Mouse (Mus musculus) cerebellum, adult 2 months (tissue): Measurements from ENCODE around the gene Foxp1. TPM values are rescaled to one million over a fixed set of nuclear protein-coding genes. Genes with fewer than 3 reads are reported as not detected.

Experiments used
- DNase-seq, 2 experiments: peaks; one replicate each; pipeline ENCODE4 v3.0.0; 2021
- H3K27ac ChIP-seq: fragments of 200-500 bp; 2 replicates; pipeline ENCODE4 v1.5.1; 2012; ENCODE audit warnings: low read length, control low read depth, inconsistent platforms; ENCODE audit not compliant: insufficient read depth
- H3K27me3 ChIP-seq: fragments of 200-500 bp; 2 replicates; pipeline ENCODE4 v1.6.1; 2012; ENCODE audit warnings: inconsistent platforms, mild to moderate bottlenecking, low read length, moderate library complexity; ENCODE audit not compliant: control insufficient read depth, insufficient read depth
- H3K4me1 ChIP-seq: fragments of 200-500 bp; 2 replicates; pipeline ENCODE4 v1.6.1; 2011; ENCODE audit warnings: low read length; ENCODE audit not compliant: control insufficient read depth, insufficient read depth
- H3K4me3 ChIP-seq: fragments of 200-500 bp; replicated peaks from 2 replicates; pipeline ENCODE3; 2011; ENCODE audit warnings: mild to moderate bottlenecking, low read depth, low read length, control low read depth; ENCODE audit not compliant: insufficient read depth
- CTCF ChIP-seq: fragments of 200-500 bp; IDR thresholded peaks from 2 replicates; pipeline ENCODE4 v1.5.1; 2011; ENCODE audit warnings: low read depth, mild to moderate bottlenecking, control low read depth, low read length, moderate library complexity, borderline replicate concordance; ENCODE audit not compliant: insufficient read depth
- POLR2A ChIP-seq: fragments of 200-500 bp; IDR thresholded peaks from 2 replicates; pipeline ENCODE4 v1.6.1; 2011; ENCODE audit warnings: low read length, control low read depth, borderline replicate concordance; ENCODE audit not compliant: insufficient read depth
- WGBS: fragments of 180-500 bp; shearing (Covaris S2); methylation state at CpG from one replicate; pipeline ENCODE4 v1.1.7; 2018; 5-methylcytosine and 5-hydroxymethylcytosine counted together
- polyA plus RNA-seq: library from polyadenylated mRNA; depleted of rRNA; stranded (reverse); fragments of >200 nt; gene quantifications from 2 replicates; pipeline ENCODE4 v1.2.3, GENCODE M21; 2012

Foxp1 gene
- polyA plus RNA-seq, 1 experiment: 21.0 TPM

GRCm38 (mm10) chr6:98998971-98999932, 523.3 kb downstream of the Foxp1 start:
- WGBS: 33% methylated on average over 35 of the region's 35 CpGs
- no peak for TF ChIP-seq POLR2A
- no peak for TF ChIP-seq CTCF
- DNase-seq: peak; percentile 15 to 27
- no peak overlapping the region for H3K27ac ChIP-seq
- no peaks in the 10 kb centered on the region for H3K4me1 ChIP-seq
- H3K27me3 ChIP-seq: no peaks in the 10 kb centered on the region
- peak overlapping the region; percentile 45 for H3K4me3 ChIP-seq

GRCm38 (mm10) chr6:98997742-98998141, 524.8 kb downstream of the Foxp1 start:
- no peak for DNase-seq
- Histone ChIP-seq H3K4me1 (no peaks in the 10 kb centered on the region), H3K4me3 (no peak overlapping the region), H3K27ac (no peak overlapping the region), H3K27me3 (no peaks in the 10 kb centered on the region)
- 81% methylated on average over 9 of the region's 9 CpGs for WGBS
- TF ChIP-seq CTCF (no peak), POLR2A (no peak)

GRCm38 (mm10) chr6:98996822-98997221, 525.7 kb downstream of the Foxp1 start:
- 95% methylated on average over 2 of the region's 2 CpGs for WGBS
- no peak for TF ChIP-seq CTCF
- no peak for TF ChIP-seq POLR2A
- no peaks in the 10 kb centered on the region for H3K4me1 ChIP-seq
- no peak overlapping the region for H3K27ac ChIP-seq
- no peak for DNase-seq
- no peaks in the 10 kb centered on the region for H3K27me3 ChIP-seq
- H3K4me3 ChIP-seq: no peak overlapping the region

GRCm38 (mm10) chr6:98996346-98996745, 526.2 kb downstream of the Foxp1 start:
- DNase-seq: no peak
- TF ChIP-seq POLR2A: no peak
- no peak for TF ChIP-seq CTCF
- WGBS: 90% methylated on average over 1 of the region's 1 CpGs
- no peaks in the 10 kb centered on the region for H3K27me3 ChIP-seq
- no peak overlapping the region for H3K27ac ChIP-seq
- no peaks in the 10 kb centered on the region for H3K4me1 ChIP-seq
- H3K4me3 ChIP-seq: no peak overlapping the region

- TF ChIP-seq CTCF: no peak
- Histone ChIP-seq H3K4me3 (no peak overlapping the region), H3K4me1 (no peaks in the 10 kb centered on the region), H3K27me3 (no peaks in the 10 kb centered on the region), H3K27ac (no peak overlapping the region)
- no peak for DNase-seq
- WGBS: 88% methylated on average over 4 of the region's 4 CpGs
Measured at GRCm38 (mm10) chr6:98995681-98996080, 526.8 kb downstream of the Foxp1 start.

GRCm38 (mm10) chr6:98994902-98995301, 527.6 kb downstream of the Foxp1 start:
- no peak for DNase-seq
- WGBS: 80% methylated on average over 4 of the region's 4 CpGs
- Histone ChIP-seq H3K27ac (no peak overlapping the region), H3K4me1 (no peaks in the 10 kb centered on the region), H3K27me3 (no peaks in the 10 kb centered on the region), H3K4me3 (no peak overlapping the region)
- TF ChIP-seq CTCF (no peak), POLR2A (no peak)

- H3K27ac ChIP-seq: no peak overlapping the region
- no peak overlapping the region for H3K4me3 ChIP-seq
- H3K27me3 ChIP-seq: no peaks in the 10 kb centered on the region
- H3K4me1 ChIP-seq: no peaks in the 10 kb centered on the region; the same call in 1 of the 2 replicates
- peak; percentile 16 to 32 for DNase-seq
- WGBS: 29% methylated on average over 21 of the region's 21 CpGs
- TF ChIP-seq CTCF (no peak), POLR2A (no peak)
Measured at GRCm38 (mm10) chr6:98994104-98994787, 528.3 kb downstream of the Foxp1 start.
